Mouse (Mus musculus) kidney, adult 2 months (tissue): ENCODE measurements around the gene Acap1.

Source experiments
- CTCF ChIP-seq: fragments of 200-500 bp; conservative IDR thresholded peaks from 2 replicates; pipeline ENCODE4 v1.5.1; 2011; ENCODE audit warnings: low read depth, mild to moderate bottlenecking, control low read depth, low read length, moderate library complexity, mixed read lengths; ENCODE audit not compliant: insufficient read depth, insufficient read length
- POLR2A ChIP-seq: fragments of 200-500 bp; IDR thresholded peaks from one replicate; pipeline ENCODE4 v1.6.1; 2011; ENCODE audit warnings: low read depth, low read length, control low read depth

DNA sequence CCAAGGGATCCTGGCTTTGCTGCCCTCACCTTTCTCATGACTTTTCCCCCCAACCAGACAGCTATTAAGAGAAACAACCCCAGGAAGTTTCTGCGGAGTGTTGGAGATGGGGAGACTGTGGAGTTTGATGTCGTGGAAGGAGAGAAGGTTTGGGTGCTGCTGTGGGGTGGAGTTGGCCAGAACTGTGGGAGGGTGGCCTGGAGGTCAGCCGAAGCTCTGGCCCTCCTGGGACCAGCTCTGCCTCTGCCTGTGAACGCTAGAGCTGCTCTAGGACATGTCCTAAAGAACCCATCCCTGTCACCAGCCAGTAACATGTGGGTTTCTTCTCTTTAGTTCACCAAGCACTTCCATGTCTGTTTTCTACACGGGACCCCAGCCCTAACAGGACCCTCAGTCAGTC is 43.8 kb upstream of the Acap1 start:
- TF ChIP-seq POLR2A (no peak), CTCF (no peak)
